Mouse (Mus musculus) heart, embryonic 15.5 days (tissue): ENCODE data around the gene Auh. TPM values are rescaled to one million over a fixed set of nuclear protein-coding genes. Genes with fewer than 3 reads are reported as not detected.

Experiments used
- ATAC-seq: fragments of 200-750 bp; cut with Nextera tagmentation; replicated peaks from 2 replicates; pipeline ENCODE4 v1.8.0; 2017; ENCODE audit warnings: low read depth, moderate TSS enrichment; ENCODE audit not compliant: insufficient number of reproducible peaks, insufficient read depth, low FRiP score
- H3K27ac ChIP-seq: fragments of 300-500 bp; sonication (generic); 2 replicates; pipeline ENCODE4 v1.5.1; 2015; ENCODE audit warnings: mild to moderate bottlenecking, inconsistent platforms
- H3K27me3 ChIP-seq: fragments of 300-500 bp; sonication (generic); 2 replicates; pipeline ENCODE4 v1.6.1; 2015; ENCODE audit warnings: inconsistent platforms
- H3K36me3 ChIP-seq: fragments of 300-500 bp; sonication (generic); 2 replicates; pipeline ENCODE4 v1.6.1; 2015; ENCODE audit warnings: mild to moderate bottlenecking, inconsistent platforms
- H3K4me1 ChIP-seq: fragments of 300-500 bp; sonication (generic); replicated peaks from 2 replicates; pipeline ENCODE4 v1.6.1; 2015; ENCODE audit warnings: inconsistent platforms
- H3K4me2 ChIP-seq: fragments of 300-500 bp; sonication (generic); 2 replicates; pipeline ENCODE4 v1.6.1; 2015; ENCODE audit warnings: inconsistent platforms, mild to moderate bottlenecking, moderate library complexity
- H3K4me3 ChIP-seq: fragments of 300-500 bp; sonication (generic); 2 replicates; pipeline ENCODE4 v1.5.1; 2015; ENCODE audit warnings: mild to moderate bottlenecking, inconsistent platforms
- H3K9ac ChIP-seq: fragments of 300-500 bp; sonication (generic); 2 replicates; pipeline ENCODE4 v1.6.1; 2015; ENCODE audit warnings: mild to moderate bottlenecking, inconsistent platforms
- H3K9me3 ChIP-seq: fragments of 300-500 bp; sonication (generic); replicated peaks from 2 replicates; pipeline ENCODE4 v1.6.1; 2016; ENCODE audit warnings: inconsistent platforms
- WGBS: fragments of 180-500 bp; shearing (Covaris S2); methylation state at CpG from one replicate; pipeline ENCODE4 v1.1.7; 2015; ENCODE audit warnings: mixed read lengths; 5-methylcytosine and 5-hydroxymethylcytosine counted together
- polyA plus RNA-seq: library from polyadenylated mRNA; unstranded; fragments of >200 nt; fragmentation: Nextera tagmentation; extraction: Ambion mirVana; gene quantifications from 2 replicates; pipeline ENCODE4 v1.2.1, GENCODE M21; 2015

The Auh gene
- polyA plus RNA-seq, 1 experiment from 2014 or later = 53.8 TPM

DNA sequence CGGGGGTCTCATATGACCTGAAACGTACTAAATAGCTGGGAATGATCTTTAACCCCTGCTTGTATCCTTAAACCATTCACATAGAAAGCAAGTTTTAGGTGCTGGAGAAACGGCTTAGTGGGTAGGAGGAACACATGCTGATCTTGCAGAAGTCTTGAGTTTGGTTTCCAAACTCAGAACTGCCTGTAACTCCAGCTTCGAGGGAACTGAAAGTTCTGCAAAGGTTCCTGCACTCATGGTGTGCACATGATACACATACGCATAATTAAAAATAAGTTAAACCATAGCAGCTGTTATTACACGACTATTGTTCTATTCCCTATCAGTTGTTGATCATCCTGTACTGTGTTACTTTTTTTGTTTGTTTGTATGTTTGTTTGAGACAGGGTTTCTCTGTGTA, 32.9 kb upstream of the Auh start:
- Histone ChIP-seq H3K27ac (no peak overlapping the region), H3K9ac (no peak overlapping the region), H3K4me2 (no peak overlapping the region), H3K27me3 (no peaks in the 10 kb centered on the region), H3K4me3 (no peak overlapping the region), H3K9me3 (no peaks in the 10 kb centered on the region), H3K36me3 (peaks cover 30% of the 10 kb centered on the region), H3K4me1 (no peaks in the 10 kb centered on the region)
- 78% methylated on average over 6 of the region's 6 CpGs for WGBS
- ATAC-seq = no peak

DNA sequence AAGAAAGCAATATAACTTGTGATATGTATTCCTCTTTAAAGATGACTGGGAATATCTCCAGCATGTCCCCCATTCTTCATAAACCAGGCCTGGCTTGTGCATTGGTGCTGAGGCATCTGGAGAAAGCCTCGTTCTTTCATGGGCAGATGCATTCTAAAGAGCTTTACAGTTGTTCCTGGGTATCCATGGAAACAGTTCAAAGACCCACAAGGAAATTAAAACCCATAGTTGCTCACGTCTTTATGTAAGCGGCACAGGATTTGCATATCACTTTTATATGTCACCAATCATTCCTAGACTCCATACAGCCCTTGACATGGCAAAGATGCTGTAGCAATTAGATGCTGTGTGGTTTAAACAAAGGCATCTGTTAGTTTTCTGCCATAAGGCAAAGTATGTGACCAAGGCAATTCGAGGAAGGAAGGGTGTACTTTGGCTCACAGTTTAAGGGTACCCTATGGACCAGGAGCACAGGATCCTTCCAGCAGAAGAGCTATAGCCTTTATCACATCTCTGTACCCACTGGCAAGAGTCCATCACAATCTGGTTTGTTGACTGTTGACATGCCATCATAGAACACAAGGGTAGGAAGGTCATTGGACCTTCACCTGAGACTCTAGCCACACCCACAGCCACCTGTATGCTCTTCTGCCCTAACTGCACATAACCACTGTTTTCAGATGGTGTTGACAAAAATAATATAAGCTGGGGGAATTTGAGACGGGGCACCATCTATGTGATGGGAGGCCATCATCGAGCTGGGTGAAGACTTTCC, 24.5 kb upstream of the Auh start:
- Histone ChIP-seq H3K4me1 (no peaks in the 10 kb centered on the region), H3K4me3 (no peak overlapping the region), H3K36me3 (no peaks in the 10 kb centered on the region), H3K9ac (no peak overlapping the region), H3K9me3 (no peaks in the 10 kb centered on the region), H3K4me2 (no peak overlapping the region), H3K27ac (no peak overlapping the region), H3K27me3 (no peaks in the 10 kb centered on the region)
- no peak for ATAC-seq
- 81% methylated on average over 6 of the region's 6 CpGs for WGBS

DNA sequence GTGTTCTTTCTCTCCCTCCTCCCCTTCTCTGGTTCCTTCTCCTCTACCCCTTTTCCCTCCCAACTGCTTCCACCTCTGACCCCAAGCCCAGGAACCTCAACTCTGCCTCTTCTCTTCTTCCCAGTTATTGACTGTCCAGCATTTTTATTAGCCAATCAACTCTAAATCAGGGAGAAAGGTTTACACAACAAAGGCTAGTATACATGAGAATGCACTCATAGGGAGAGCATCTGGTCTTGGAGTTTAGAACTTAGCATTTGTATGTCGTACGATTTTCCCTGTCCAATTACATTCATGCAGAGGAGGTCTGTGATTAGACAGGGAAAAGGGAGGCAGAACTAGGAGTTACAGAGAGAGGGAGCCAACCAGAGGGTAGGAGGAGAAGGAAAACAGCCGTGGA, 19.7 kb upstream of the Auh start:
- ATAC-seq = no peak

DNA sequence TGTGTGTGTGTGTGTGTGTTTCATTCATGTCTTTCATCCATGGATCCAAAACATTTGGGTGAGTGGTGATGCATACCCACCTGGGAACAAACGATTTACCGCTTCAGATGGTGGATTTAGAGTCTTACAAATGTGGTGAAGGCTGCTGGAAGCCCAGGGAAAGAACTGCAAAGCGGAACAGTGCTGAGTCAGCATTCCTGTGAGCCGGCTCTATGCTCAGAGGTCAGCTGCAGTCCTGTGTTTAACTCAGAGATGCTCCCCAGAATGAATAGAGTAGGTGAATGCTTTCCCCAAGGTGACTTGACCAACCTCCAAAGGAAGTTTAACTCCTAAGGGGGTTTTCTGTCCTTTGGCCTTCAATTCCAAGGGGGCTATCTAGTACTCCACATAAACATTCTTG, 18.1 kb upstream of the Auh start:
- H3K4me2 ChIP-seq = no peak overlapping the region
- ATAC-seq = no peak
- no peaks in the 10 kb centered on the region for H3K9me3 ChIP-seq
- no peak overlapping the region for H3K4me3 ChIP-seq
- H3K27ac ChIP-seq = no peak overlapping the region
- no peaks in the 10 kb centered on the region for H3K36me3 ChIP-seq
- no peaks in the 10 kb centered on the region for H3K27me3 ChIP-seq
- H3K4me1 ChIP-seq = peaks cover 7% of the 10 kb centered on the region
- no peak overlapping the region for H3K9ac ChIP-seq
- 77% methylated on average over 4 of the region's 4 CpGs for WGBS

More for the DNA sequence above, 19.7 kb upstream of the Auh start:
- no peak overlapping the region for H3K27ac ChIP-seq
- WGBS = 86% methylated on average over 3 of the region's 3 CpGs
- H3K9ac ChIP-seq = no peak overlapping the region
- no peak overlapping the region for H3K4me3 ChIP-seq
- H3K36me3 ChIP-seq = no peaks in the 10 kb centered on the region
- no peak overlapping the region for H3K4me2 ChIP-seq
- no peaks in the 10 kb centered on the region for H3K27me3 ChIP-seq
- H3K4me1 ChIP-seq = peaks cover 3% of the 10 kb centered on the region
- no peaks in the 10 kb centered on the region for H3K9me3 ChIP-seq

DNA sequence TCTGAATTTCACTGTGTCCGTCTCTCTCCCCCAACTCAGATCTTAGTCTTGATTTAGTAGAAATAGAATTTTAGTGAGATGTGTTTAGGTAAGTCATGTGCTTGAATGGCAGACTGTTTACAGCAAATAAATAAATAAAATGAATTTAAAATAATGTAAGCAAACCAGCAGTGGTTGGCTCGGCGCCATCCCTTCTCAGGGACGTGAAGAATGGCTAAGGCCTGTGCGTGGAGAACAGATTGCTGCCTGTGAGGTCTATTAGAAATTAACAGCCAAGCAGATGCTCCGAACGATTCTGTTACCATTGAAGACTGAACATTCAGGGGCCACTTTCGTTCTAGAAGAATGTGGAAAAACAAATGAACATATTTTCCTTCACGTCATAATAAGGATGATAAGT, 16.3 kb upstream of the Auh start:
- Histone ChIP-seq H3K27ac (no peak overlapping the region), H3K4me3 (no peak overlapping the region), H3K4me1 (peaks cover 7% of the 10 kb centered on the region), H3K9me3 (no peaks in the 10 kb centered on the region), H3K36me3 (no peaks in the 10 kb centered on the region), H3K9ac (no peak overlapping the region), H3K27me3 (no peaks in the 10 kb centered on the region), H3K4me2 (no peak overlapping the region)
- ATAC-seq = no peak
- 76% methylated on average over 9 of the region's 9 CpGs for WGBS

DNA sequence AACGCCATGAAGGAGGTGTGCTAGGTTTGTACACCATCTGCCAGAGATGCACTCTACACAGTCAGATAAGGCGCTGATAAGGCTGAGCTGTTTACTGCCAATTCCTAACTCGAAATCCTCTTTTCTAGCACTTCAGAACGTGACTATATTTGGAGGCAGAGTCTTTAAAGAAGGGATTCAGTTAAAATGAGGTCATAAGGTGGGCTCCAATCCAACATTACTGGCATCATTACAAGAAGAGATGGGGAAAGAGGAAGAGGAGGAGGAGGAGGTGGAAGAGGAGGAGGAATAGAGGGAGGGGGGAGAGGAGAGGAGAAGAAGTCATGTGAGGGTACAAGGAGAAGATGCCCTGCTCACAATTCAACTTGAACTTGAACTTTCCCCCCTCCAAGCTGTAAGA, 14.6 kb upstream of the Auh start:
- Histone ChIP-seq H3K27ac (no peak overlapping the region; the same call in 1 of the 2 replicates), H3K9me3 (no peaks in the 10 kb centered on the region), H3K36me3 (no peaks in the 10 kb centered on the region), H3K27me3 (no peaks in the 10 kb centered on the region), H3K4me1 (peaks cover 7% of the 10 kb centered on the region), H3K4me3 (no peak overlapping the region), H3K4me2 (no peak overlapping the region), H3K9ac (no peak overlapping the region)
- ATAC-seq = no peak
- 23% methylated on average over 4 of the region's 4 CpGs for WGBS

DNA sequence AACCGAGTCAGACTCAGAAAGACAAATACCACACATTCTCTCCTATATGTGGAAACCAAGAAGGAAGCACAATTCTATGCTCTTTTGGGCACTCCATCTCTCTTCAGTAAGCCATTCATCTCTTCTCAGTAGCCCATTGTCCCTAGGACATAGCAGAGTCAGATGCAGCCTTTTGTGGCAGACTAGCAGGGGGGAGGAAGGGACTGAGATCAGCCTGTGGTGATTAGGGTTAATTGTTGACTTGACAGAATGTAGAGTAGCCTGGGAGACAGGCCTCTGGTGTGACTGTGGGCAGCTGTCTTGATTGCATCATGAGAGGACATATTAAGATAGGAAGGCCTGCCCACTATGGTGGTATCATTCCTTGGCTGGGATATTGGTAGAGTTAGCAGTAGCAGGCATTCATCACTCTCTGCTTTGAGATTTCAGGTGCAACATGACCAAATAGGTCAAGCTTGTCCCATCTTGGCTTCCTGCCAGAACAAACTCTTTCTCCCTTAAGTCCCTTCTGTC, 13.5 kb upstream of the Auh start:
- H3K4me2 ChIP-seq = no peak overlapping the region
- H3K9me3 ChIP-seq = no peaks in the 10 kb centered on the region
- H3K4me3 ChIP-seq = no peak overlapping the region
- peaks cover 7% of the 10 kb centered on the region for H3K4me1 ChIP-seq
- H3K36me3 ChIP-seq = no peaks in the 10 kb centered on the region
- no peak overlapping the region for H3K27ac ChIP-seq
- WGBS = 63% methylated on average over 1 of the region's 1 CpGs
- no peak for ATAC-seq
- H3K27me3 ChIP-seq = no peaks in the 10 kb centered on the region
- no peak overlapping the region for H3K9ac ChIP-seq

DNA sequence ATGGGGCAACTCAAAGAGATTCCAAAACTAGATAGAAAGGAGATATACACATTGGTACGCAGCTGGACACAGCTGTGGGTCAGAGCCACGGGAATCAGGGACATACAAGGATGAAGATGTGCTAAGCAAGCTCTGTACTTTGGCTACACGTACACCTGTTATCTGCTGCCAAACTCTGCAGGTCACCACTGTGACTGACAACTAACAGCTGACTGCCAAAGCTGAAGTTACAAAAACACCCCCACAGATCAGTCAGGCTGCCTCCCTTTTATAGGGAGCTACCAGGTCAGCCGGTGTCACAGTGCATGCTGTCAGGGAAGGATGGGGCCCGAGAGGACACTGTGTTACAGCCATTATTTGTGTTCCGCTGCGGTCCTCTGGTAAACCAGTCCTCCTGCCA, 11.5 kb upstream of the Auh start:
- H3K4me2 ChIP-seq = no peak overlapping the region
- no peaks in the 10 kb centered on the region for H3K9me3 ChIP-seq
- no peak overlapping the region for H3K4me3 ChIP-seq
- peaks cover 7% of the 10 kb centered on the region for H3K4me1 ChIP-seq
- no peaks in the 10 kb centered on the region for H3K27me3 ChIP-seq
- H3K27ac ChIP-seq = no peak overlapping the region
- no peaks in the 10 kb centered on the region for H3K36me3 ChIP-seq
- no peak overlapping the region for H3K9ac ChIP-seq
- ATAC-seq = no peak
- 73% methylated on average over 7 of the region's 7 CpGs for WGBS

DNA sequence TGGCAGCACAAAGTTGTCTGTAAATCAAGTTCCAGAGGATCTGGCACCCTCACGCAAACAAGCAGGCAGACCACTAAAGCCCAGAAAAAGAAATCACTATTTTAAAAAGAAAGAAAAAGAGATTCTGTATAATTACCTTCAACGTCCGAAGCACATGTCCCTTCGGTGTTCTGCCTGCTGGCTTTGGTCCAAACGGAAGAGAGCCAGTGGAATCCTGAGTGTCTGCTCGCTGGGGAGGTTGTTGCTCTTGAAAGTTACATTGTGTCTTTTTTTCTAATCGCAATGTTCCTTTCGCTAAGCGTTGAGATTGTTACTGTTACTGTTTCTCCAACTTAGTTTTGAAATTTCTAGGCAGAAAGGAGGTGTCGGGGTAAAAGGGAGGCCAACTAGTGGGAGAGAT, 1.1 kb upstream of the Auh start:
- H3K4me2 ChIP-seq = no peak overlapping the region
- H3K27me3 ChIP-seq = no peaks in the 10 kb centered on the region
- H3K27ac ChIP-seq = no peak overlapping the region
- peaks cover 22% of the 10 kb centered on the region for H3K4me1 ChIP-seq
- 42% methylated on average over 10 of the region's 10 CpGs for WGBS
- H3K36me3 ChIP-seq = no peaks in the 10 kb centered on the region
- no peaks in the 10 kb centered on the region for H3K9me3 ChIP-seq
- H3K9ac ChIP-seq = no peak overlapping the region
- ATAC-seq = no peak
- no peak overlapping the region for H3K4me3 ChIP-seq

DNA sequence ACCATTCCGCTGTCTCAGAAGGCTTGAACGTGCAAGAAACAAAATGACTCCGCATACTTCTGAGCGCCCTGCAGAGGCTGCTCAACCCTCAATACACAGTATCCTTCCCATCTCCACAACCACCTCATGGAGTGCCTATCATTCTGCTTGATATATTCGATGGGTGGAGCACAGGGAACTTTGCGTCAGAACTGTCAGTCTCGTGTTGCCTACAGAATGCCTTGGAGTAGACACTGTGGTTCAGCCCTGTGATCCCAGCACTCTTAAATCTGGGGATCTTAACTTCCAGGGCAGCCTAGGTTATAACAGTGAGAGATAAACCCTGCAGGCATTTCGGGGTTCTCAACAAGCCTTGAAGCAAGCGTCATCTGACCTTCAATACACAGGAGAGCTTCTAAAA, 1.1 kb downstream of the Auh start:
- H3K4me2 ChIP-seq = peak overlapping the region; percentile 65
- peaks cover 22% of the 10 kb centered on the region for H3K4me1 ChIP-seq
- 55% methylated on average over 9 of the region's 9 CpGs for WGBS
- no peaks in the 10 kb centered on the region for H3K36me3 ChIP-seq
- H3K4me3 ChIP-seq = peak overlapping the region; percentile 73
- no peak overlapping the region for H3K27ac ChIP-seq
- no peak for ATAC-seq
- no peaks in the 10 kb centered on the region for H3K27me3 ChIP-seq
- peak overlapping the region; percentile 74; the same call in 1 of the 2 replicates for H3K9ac ChIP-seq
- no peaks in the 10 kb centered on the region for H3K9me3 ChIP-seq

DNA sequence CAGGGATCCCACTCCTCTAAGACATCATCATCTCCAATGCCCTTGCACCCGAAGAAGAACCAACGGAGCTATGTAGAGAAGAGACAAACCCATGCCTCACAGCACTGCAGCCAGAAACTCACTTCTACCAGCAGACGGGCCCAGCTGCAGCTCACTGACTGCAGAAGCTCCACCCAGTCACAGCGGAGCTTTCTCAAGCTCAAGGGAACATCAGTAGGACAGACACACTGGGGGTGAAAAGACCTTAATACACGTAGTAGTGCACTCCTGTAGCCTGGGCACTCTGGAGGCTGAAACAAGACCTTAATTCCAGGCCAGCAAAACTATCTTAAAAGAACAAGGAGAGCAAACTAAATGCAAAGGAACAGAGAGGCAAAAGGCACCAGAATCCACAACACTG, 5.0 kb downstream of the Auh start:
- Histone ChIP-seq H3K4me1 (peaks cover 18% of the 10 kb centered on the region), H3K4me3 (no peak overlapping the region), H3K27me3 (no peaks in the 10 kb centered on the region), H3K27ac (no peak overlapping the region), H3K36me3 (no peaks in the 10 kb centered on the region), H3K9ac (no peak overlapping the region), H3K9me3 (no peaks in the 10 kb centered on the region), H3K4me2 (no peak overlapping the region)
- no peak for ATAC-seq
- 74% methylated on average over 5 of the region's 5 CpGs for WGBS

DNA sequence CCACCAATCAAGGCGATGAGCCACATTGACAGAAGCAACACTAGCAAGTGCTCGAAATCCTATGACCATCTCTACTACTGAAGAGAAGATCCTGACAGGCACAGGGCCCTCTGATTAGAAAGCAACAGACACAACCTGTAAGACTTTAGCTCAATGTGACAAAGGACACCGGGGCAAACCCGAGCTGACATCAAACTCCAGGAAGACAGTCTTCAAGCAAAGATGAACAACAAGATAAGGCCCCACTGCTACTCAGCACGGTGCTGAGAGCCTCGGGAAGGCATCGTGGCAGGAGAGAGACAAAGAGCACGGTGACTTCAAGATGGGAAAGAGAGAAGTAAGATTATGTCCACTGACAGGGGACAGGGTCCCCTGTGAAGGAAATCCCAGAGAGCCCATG, 7.5 kb downstream of the Auh start:
- 0 out of 2 replicates have a peak, but pooled peaks cover 4% of the 10 kb centered on the region for H3K36me3 ChIP-seq
- WGBS = 64% methylated on average over 8 of the region's 8 CpGs
- H3K4me1 ChIP-seq = no peaks in the 10 kb centered on the region
- no peaks in the 10 kb centered on the region for H3K27me3 ChIP-seq
- H3K27ac ChIP-seq = no peak overlapping the region
- H3K9me3 ChIP-seq = no peaks in the 10 kb centered on the region
- no peak for ATAC-seq
- no peak overlapping the region for H3K4me3 ChIP-seq
- no peak overlapping the region for H3K4me2 ChIP-seq
- H3K9ac ChIP-seq = no peak overlapping the region
